Mouse (Mus musculus): ENCODE measurements around the gene Itih3. TPM values are rescaled to one million over a fixed set of nuclear protein-coding genes. Genes with fewer than 3 reads are reported as not detected.

The Itih3 gene
- polyA plus RNA-seq (2015; fragmentation: Nextera tagmentation; extraction: Ambion mirVana): 0.53 and 0.75 TPM in 2 replicates

DNA sequence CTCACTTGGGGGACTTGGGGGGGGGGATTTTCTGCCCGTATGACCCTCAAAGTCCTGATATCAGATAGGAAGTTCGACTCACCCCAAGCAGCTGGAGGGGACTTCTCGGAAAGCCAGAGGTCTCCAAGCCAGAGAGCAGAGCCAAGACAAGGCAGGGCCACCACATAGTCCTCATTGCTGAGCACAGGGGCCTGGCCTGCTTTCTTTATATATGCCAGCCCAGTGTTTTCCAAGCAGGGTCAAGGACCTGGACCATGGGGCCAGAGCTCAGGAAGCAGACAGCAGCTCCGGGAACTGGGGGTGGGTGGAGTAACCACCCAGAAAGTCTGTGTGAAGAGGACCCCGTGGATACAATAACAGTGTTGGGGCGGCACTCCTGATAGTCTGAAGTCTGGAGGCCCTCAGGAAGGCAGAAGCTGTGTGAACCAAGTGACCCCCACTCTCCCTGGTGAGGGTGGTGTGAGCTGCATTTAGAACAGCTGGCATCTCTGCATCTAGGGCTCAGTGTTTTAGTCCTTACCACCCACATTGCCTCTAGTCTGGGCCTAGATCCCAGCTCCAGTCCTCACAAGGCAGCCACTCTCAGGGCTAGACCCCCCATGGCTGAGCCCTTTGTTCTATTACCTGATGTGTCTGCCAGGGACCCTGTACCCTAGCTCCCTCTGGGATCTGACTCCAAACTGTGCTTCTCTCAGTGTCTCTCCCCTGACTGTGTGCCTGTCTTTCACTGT is at the start of gene Itih3:
Gene Itih3, minus strand, starts transcription at position 386 of the 731 bp plus-strand sequence.
- Histone ChIP-seq H3K9me3 (replicated peaks; ENCODE audit: low read length) (no peaks in the 10 kb centered on the region), H3K27ac (no peak within 1 kb of the TSS), H3K36me3 (ENCODE audit: insufficient read depth, low read length) (no peaks in the 10 kb centered on the region), H3K4me2 (ENCODE audit: low read length) (no peak within 1 kb of the TSS), H3K4me3 (replicated peaks; ENCODE audit: low read depth, low read length) (no peak within 1 kb of the TSS), H3K27me3 (ENCODE audit: insufficient read depth, low read length) (no peaks in the 10 kb centered on the region), H3K9ac (ENCODE audit: low read depth, low read length) (no peak within 1 kb of the TSS), H3K4me1 (replicated peaks; ENCODE audit: insufficient read depth, low read length) (no peaks in the 10 kb centered on the region)
- ATAC-seq (replicated peaks; ENCODE audit: low FRiP score, low read depth) (no peak), DNase-seq (ENCODE audit: low spot score) (no peak)
- TF ChIP-seq CTCF (IDR thresholded peaks at IDR 0.05; ENCODE audit: low read depth): no peak
- 51% methylated on average over 6 of the region's 6 CpGs for WGBS

DNA sequence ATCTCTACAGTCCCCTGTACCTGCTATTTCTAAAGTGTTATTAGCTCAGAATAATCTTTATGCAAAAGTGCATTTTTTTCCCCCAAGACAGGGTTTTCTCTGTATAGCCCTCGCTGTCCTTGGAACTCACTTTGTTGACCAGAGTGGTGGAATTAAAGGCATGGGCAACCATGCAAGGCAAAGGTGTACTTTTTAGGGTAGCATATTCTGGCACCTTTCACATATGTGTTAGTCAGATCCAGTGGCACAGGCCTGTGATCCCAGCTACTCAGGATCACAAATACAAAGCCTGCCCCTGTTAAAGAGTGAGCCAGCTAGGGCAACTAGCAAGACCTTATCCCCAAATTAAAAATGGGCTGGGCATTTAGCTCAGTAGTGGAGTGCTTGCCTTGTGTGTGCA is 36.8 kb upstream of the Itih3 start:
- Histone ChIP-seq H3K9ac (ENCODE audit: low read depth, low read length) (no peak overlapping the region), H3K4me1 (replicated peaks; ENCODE audit: insufficient read depth, low read length) (no peaks in the 10 kb centered on the region), H3K4me2 (ENCODE audit: low read length) (no peak overlapping the region), H3K36me3 (ENCODE audit: insufficient read depth, low read length) (peaks cover 6% of the 10 kb centered on the region; the same call in 1 of the 2 replicates), H3K27me3 (ENCODE audit: insufficient read depth, low read length) (no peaks in the 10 kb centered on the region), H3K27ac (no peak overlapping the region), H3K9me3 (replicated peaks; ENCODE audit: low read length) (no peaks in the 10 kb centered on the region), H3K4me3 (replicated peaks; ENCODE audit: low read depth, low read length) (no peak overlapping the region)
- DNase-seq (ENCODE audit: low spot score): no peak
- 71% methylated on average over 1 of the region's 1 CpGs for WGBS
- no peak for ATAC-seq (replicated peaks; ENCODE audit: low FRiP score, low read depth)
- TF ChIP-seq CTCF (IDR thresholded peaks at IDR 0.05; ENCODE audit: low read depth): no peak

DNA sequence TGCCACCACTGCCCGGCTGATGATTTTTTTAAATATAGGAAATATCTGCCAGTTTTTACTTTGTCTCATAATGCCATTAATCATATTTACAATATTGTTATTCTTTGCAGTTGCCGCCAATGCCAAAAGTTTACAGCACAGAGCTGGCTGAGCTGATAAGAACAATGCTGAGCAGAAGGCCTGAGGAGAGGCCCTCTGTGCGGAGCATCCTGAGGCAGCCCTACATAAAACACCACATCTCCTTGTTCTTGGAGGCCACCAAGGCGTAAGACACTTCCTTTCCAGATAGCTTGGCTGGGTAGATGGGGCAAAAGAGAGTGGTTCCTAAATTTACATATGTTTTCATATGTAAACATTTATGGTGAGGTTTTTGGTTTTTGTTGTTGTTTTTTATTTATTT is 35.5 kb upstream of the Itih3 start:
- WGBS: 88% methylated on average over 4 of the region's 4 CpGs
- ATAC-seq (replicated peaks; ENCODE audit: low FRiP score, low read depth) (no peak), DNase-seq (ENCODE audit: low spot score) (no peak)
- Histone ChIP-seq H3K9me3 (replicated peaks; ENCODE audit: low read length) (no peaks in the 10 kb centered on the region), H3K27me3 (ENCODE audit: insufficient read depth, low read length) (no peaks in the 10 kb centered on the region), H3K4me1 (replicated peaks; ENCODE audit: insufficient read depth, low read length) (no peaks in the 10 kb centered on the region), H3K27ac (no peak overlapping the region), H3K4me2 (ENCODE audit: low read length) (no peak overlapping the region), H3K4me3 (replicated peaks; ENCODE audit: low read depth, low read length) (no peak overlapping the region), H3K9ac (ENCODE audit: low read depth, low read length) (no peak overlapping the region), H3K36me3 (ENCODE audit: insufficient read depth, low read length) (peaks cover 6% of the 10 kb centered on the region; the same call in 1 of the 2 replicates)
- TF ChIP-seq CTCF (IDR thresholded peaks at IDR 0.05; ENCODE audit: low read depth): no peak

DNA sequence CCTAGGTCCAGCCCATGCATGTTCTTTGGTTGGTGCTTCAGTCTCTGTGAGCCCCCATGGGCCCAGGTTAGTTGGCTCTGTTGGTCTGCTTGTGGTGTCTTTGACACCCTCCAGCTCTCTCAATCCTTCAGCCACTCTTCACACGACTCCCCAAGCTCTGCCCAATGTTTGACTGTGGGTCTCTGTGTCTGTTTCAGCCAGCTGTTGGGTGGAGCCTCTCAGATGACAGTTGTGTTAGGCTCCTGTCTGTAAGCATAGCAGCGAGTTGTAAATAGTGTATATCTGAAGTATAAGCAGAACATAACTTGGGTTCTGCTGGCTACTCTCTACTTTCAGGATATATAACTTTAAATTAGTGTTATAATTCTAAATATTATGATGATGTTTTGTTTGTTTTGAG is 35.0 kb upstream of the Itih3 start:
- H3K4me2 ChIP-seq (ENCODE audit: low read length): no peak overlapping the region
- H3K9ac ChIP-seq (ENCODE audit: low read depth, low read length): no peak overlapping the region
- no peak for DNase-seq (ENCODE audit: low spot score)
- 77% methylated on average over 2 of the region's 2 CpGs for WGBS
- no peak for TF ChIP-seq CTCF (IDR thresholded peaks at IDR 0.05; ENCODE audit: low read depth)
- H3K4me3 ChIP-seq (replicated peaks; ENCODE audit: low read depth, low read length): no peak overlapping the region
- no peak overlapping the region for H3K27ac ChIP-seq
- no peaks in the 10 kb centered on the region for H3K4me1 ChIP-seq (replicated peaks; ENCODE audit: insufficient read depth, low read length)
- ATAC-seq (replicated peaks; ENCODE audit: low FRiP score, low read depth): no peak
- H3K36me3 ChIP-seq (ENCODE audit: insufficient read depth, low read length): peaks cover 6% of the 10 kb centered on the region; the same call in 1 of the 2 replicates
- no peaks in the 10 kb centered on the region for H3K9me3 ChIP-seq (replicated peaks; ENCODE audit: low read length)
- H3K27me3 ChIP-seq (ENCODE audit: insufficient read depth, low read length): no peaks in the 10 kb centered on the region

DNA sequence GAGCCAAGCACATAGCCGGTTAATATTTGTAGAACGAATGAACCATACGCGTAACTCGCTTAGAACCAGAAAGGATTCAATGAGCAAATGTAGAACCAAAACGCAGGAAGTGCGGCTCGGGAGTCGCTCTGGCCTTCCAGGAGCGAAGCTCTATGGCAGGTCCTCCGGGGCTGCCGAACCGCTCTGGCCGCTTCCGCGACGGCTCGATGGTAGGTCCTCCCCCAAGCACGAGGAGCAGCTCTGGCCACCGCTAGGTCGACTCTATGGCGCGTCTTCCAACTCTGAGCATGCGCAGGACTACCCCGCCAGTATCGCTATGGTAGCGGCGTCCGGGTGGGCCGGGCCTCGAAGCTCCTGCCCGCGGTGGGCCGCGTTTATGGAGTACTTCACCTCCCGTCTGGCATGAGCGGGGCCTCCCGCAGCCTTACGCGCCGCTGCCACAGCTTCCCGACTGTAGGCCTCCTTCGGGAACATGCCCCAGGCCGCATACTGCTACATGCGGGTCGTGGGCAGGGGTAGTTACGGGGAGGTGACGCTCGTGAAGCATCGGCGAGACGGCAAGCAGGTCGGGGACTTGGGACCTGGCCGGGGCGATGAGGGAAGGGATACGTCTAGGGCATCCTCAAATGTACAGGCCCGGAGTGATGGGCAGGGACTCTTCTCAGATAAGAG is 27.7 kb upstream of the Itih3 start, which contains the start of gene Nek4:
Gene Nek4, plus strand, starts transcription at position 224 of the 672 bp plus-strand sequence.
- under 1% methylated on average over 57 of the region's 57 CpGs for WGBS
- H3K4me1 ChIP-seq (replicated peaks; ENCODE audit: insufficient read depth, low read length): peaks cover 7% of the 10 kb centered on the region; the same call in 1 of the 2 replicates
- peak; percentile 44 for TF ChIP-seq CTCF (IDR thresholded peaks at IDR 0.05; ENCODE audit: low read depth)
- peak within 1 kb of the TSS; percentile 81 for H3K4me3 ChIP-seq (replicated peaks; ENCODE audit: low read depth, low read length)
- H3K9me3 ChIP-seq (replicated peaks; ENCODE audit: low read length): no peaks in the 10 kb centered on the region
- DNase-seq (ENCODE audit: low spot score) (peak; percentile 99), ATAC-seq (replicated peaks; ENCODE audit: low FRiP score, low read depth) (peak; percentile 97)
- peak within 1 kb of the TSS; percentile 87 for H3K4me2 ChIP-seq (ENCODE audit: low read length)
- H3K36me3 ChIP-seq (ENCODE audit: insufficient read depth, low read length): no peaks in the 10 kb centered on the region
- H3K9ac ChIP-seq (ENCODE audit: low read depth, low read length): peak within 1 kb of the TSS; percentile 81
- H3K27me3 ChIP-seq (ENCODE audit: insufficient read depth, low read length): no peaks in the 10 kb centered on the region
- peak within 1 kb of the TSS; percentile 62; the same call in 1 of the 2 replicates for H3K27ac ChIP-seq

DNA sequence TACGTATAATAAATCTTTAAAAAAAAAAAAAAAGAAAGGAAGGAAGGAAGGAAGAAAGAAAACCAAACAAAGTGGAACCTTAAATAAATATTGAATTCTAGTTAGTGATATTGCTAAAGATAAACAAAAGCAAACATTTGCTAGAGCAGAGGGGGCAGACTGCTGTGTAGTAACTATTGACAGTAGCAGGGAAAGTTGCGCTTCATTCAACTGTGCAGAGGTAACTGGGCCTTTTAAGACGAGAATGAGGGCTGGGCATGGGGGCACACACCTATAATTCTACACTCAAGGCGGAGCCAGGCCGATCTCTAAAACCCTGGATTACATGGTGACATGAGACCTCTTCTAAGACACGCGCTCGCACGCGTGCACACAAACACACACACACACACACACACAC is 26.4 kb upstream of the Itih3 start:
- Histone ChIP-seq H3K27me3 (ENCODE audit: insufficient read depth, low read length) (no peaks in the 10 kb centered on the region), H3K4me1 (replicated peaks; ENCODE audit: insufficient read depth, low read length) (peaks cover 7% of the 10 kb centered on the region; the same call in 1 of the 2 replicates), H3K9me3 (replicated peaks; ENCODE audit: low read length) (no peaks in the 10 kb centered on the region), H3K36me3 (ENCODE audit: insufficient read depth, low read length) (no peaks in the 10 kb centered on the region), H3K27ac (no peak overlapping the region), H3K4me2 (ENCODE audit: low read length) (no peak overlapping the region), H3K4me3 (replicated peaks; ENCODE audit: low read depth, low read length) (no peak overlapping the region), H3K9ac (ENCODE audit: low read depth, low read length) (no peak overlapping the region)
- 93% methylated on average over 10 of the region's 10 CpGs for WGBS
- no peak for TF ChIP-seq CTCF (IDR thresholded peaks at IDR 0.05; ENCODE audit: low read depth)
- ATAC-seq (replicated peaks; ENCODE audit: low FRiP score, low read depth) (no peak), DNase-seq (ENCODE audit: low spot score) (no peak)
